Mouse (Mus musculus) small intestine, adult 2 months (tissue): Measurements from ENCODE around the gene Zbtb8os. TPM values are rescaled to one million over a fixed set of nuclear protein-coding genes. Genes with fewer than 3 reads are reported as not detected.

ENCODE experiments used
- H3K27ac ChIP-seq: fragments of 200-500 bp; 2 replicates; pipeline ENCODE4 v1.5.1; 2012; ENCODE audit warnings: low read depth, low read length, control low read depth, inconsistent platforms; ENCODE audit not compliant: insufficient read depth
- H3K27me3 ChIP-seq: fragments of 200-500 bp; 2 replicates; pipeline ENCODE4 v1.6.1; 2012; ENCODE audit warnings: mild to moderate bottlenecking, moderate library complexity, low read length, inconsistent platforms; ENCODE audit not compliant: control insufficient read depth, insufficient read depth
- H3K36me3 ChIP-seq: fragments of 200-500 bp; 2 replicates; pipeline ENCODE4 v1.6.1; 2012; ENCODE audit warnings: mild to moderate bottlenecking, low read length, control low read depth, inconsistent platforms; ENCODE audit not compliant: control insufficient read depth, insufficient read depth
- H3K4me1 ChIP-seq: fragments of 200-500 bp; 2 replicates; pipeline ENCODE4 v1.6.1; 2012; ENCODE audit warnings: low read length, inconsistent platforms, mixed read lengths; ENCODE audit not compliant: control insufficient read depth, insufficient read depth, insufficient read length
- H3K4me3 ChIP-seq: fragments of 200-500 bp; 2 replicates; pipeline ENCODE4 v1.5.1; 2012; ENCODE audit warnings: low read depth, mild to moderate bottlenecking, control low read depth, inconsistent platforms, low read length, moderate library complexity
- CTCF ChIP-seq: fragments of 200-500 bp; IDR thresholded peaks from 2 replicates; pipeline ENCODE4 v1.5.1; 2012; ENCODE audit warnings: low read depth, mild to moderate bottlenecking, control low read depth, inconsistent platforms, low read length, moderate library complexity, mixed read lengths; ENCODE audit not compliant: insufficient replicate concordance, insufficient read length; ENCODE audit errors: extremely low read depth
- POLR2A ChIP-seq: fragments of 200-500 bp; IDR thresholded peaks from 2 replicates; pipeline ENCODE4 v1.6.1; 2012; ENCODE audit warnings: low read depth, mild to moderate bottlenecking, control low read depth, inconsistent platforms, low read length, moderate library complexity
- WGBS: fragments of 180-500 bp; shearing (Covaris S2); methylation state at CpG from one replicate; pipeline ENCODE4 v1.1.7; 2018; 5-methylcytosine and 5-hydroxymethylcytosine counted together
- polyA plus RNA-seq: library from polyadenylated mRNA; depleted of rRNA; stranded (reverse); fragments of >200 nt; gene quantifications from 2 replicates; pipeline ENCODE4 v1.2.3, GENCODE M21; 2012

The Zbtb8os gene
- polyA plus RNA-seq, 1 experiment, result 9.6 TPM

DNA sequence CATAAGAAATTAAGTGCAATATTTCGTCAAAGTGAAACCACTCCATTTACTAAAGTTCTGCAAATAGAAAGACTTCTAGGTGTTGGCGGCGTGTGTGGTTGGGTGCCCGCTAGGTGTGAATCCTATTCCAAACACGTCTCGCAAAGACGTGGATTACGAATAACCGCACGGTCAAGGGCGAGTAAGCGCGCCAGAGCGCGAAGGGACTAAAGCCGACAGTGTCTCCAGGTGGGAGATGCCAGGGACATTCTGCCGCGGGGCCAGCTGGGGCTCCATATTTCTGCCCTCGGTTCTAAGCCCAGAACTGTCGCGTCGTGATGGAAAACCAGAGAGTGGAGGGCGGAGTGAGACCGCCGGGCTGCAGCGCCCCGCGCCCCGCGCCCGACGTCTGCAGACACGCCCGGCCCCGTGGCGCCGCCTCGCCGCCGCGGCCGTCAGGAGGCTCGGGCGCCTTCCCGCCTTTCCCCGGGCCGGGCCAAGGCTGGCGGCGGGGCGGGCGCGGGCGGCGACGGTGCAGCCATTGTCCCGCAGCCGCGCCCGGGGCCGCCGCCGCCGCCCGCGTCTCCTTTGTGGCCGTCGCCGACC, 41.6 kb downstream of the Zbtb8os start:
- WGBS, result 1% methylated on average over 65 of the region's 68 CpGs
- TF ChIP-seq CTCF, result no peak
- 0 out of 2 replicates have a peak, but pooled peaks have one; percentile 15 for TF ChIP-seq POLR2A

DNA sequence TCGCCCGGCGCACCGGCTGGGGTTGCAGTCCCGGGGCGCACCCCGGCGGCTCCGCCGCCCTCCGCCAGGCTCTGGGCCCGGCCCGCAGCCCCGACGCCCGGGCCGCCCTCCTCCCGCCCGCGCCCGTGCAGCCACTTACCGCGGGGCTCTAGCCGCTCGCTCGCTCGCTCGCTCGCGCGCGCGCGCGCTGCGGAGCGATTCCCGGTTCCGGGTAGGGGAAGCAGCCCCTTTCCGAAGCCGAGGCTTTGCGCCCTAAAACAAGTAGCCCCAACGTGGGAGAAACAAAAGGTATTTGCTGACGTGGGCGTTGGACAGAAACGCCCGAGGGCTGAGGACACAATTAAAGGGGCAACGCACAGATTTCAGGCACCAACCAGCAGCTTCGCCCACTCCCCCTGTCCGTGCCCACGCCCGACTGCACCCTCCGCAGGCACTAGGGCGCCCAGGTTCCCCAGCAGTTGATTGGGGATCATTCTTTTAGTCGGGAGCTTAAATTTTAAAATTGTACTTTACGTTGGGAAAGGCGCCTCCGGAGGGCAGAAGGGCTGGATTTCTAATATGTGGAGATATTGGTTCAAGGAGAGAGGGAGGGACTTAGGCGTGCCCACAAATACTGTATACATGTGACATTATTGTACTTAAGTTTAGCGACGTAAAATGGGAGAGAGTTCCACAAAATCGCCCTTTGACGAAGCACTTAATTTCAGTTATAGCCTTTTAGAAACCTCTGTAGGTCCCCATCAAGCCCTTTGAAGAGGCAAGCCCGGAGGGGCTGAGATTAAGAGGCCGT, 42.3 kb downstream of the Zbtb8os start, which contains the start of gene Zbtb8a:
Gene Zbtb8a, minus strand, starts transcription at position 516 of the 790 bp plus-strand sequence.
- H3K4me3 ChIP-seq, result peak within 1 kb of the TSS; percentile 75
- H3K27ac ChIP-seq, result peak within 1 kb of the TSS; percentile 70
- 2% methylated on average over 65 of the region's 65 CpGs for WGBS
- no peak for TF ChIP-seq CTCF
- TF ChIP-seq POLR2A, result peak; percentile 44; the same call in 1 of the 2 replicates
- no peaks in the 10 kb centered on the region for H3K27me3 ChIP-seq
- no peaks in the 10 kb centered on the region for H3K36me3 ChIP-seq
- peaks cover 15% of the 10 kb centered on the region; the same call in 1 of the 2 replicates for H3K4me1 ChIP-seq

More for the DNA sequence above, 41.6 kb downstream of the Zbtb8os start:
- Histone ChIP-seq H3K4me1 (peaks cover 15% of the 10 kb centered on the region; the same call in 1 of the 2 replicates), H3K27me3 (no peaks in the 10 kb centered on the region), H3K4me3 (peak overlapping the region; percentile 75), H3K36me3 (no peaks in the 10 kb centered on the region), H3K27ac (peak overlapping the region; percentile 70)

DNA sequence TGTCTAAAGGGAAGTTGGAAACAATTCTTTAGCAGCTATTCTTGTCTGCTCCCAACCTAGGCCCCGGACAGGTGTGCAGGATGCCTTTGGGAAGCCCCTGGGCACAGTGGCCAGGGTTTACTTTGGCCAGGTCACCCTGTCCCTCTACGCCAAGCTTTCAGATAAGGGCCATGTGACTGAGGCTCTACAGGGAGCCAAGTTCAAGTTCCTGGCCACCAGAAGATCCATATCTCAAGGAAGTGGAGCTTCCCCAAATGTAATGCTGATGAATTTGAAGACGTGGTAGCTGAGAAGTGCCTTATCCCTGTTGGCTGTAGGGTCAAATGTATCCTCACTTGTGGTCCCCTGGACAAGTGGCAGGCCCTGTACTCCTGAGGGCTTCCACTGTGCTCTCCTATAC, 44.3 kb downstream of the Zbtb8os start:
- H3K36me3 ChIP-seq, result no peaks in the 10 kb centered on the region
- H3K27ac ChIP-seq, result no peak overlapping the region
- WGBS, result 41% methylated on average over 3 of the region's 3 CpGs
- TF ChIP-seq CTCF, result no peak
- no peak for TF ChIP-seq POLR2A
- H3K27me3 ChIP-seq, result no peaks in the 10 kb centered on the region
- no peak overlapping the region for H3K4me3 ChIP-seq
- peaks cover 6% of the 10 kb centered on the region for H3K4me1 ChIP-seq

DNA sequence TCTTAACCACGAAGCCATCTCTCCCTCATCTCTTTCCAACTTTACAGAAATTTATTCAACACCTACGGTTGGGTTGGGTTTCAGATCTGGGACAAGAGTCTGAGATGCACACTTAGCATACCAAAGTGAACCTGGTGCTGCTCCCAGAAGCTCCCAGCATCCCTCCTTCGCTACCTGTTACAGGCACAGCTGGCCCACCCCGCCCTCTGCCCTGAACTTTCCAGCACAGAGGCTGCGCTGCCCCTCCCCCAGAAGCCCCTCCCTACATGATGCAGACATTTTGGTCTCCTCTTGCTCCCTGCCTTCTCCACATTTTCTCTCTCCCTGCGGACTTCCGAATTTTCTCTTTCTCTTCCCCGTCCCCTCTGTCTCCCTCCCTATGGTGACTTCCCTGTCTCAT, 45.7 kb downstream of the Zbtb8os start:
- TF ChIP-seq POLR2A (no peak), CTCF (no peak)
- Histone ChIP-seq H3K4me3 (no peak overlapping the region), H3K4me1 (peaks cover 11% of the 10 kb centered on the region), H3K27me3 (no peaks in the 10 kb centered on the region), H3K36me3 (no peaks in the 10 kb centered on the region), H3K27ac (no peak overlapping the region)
- 90% methylated on average over 8 of the region's 8 CpGs for WGBS

DNA sequence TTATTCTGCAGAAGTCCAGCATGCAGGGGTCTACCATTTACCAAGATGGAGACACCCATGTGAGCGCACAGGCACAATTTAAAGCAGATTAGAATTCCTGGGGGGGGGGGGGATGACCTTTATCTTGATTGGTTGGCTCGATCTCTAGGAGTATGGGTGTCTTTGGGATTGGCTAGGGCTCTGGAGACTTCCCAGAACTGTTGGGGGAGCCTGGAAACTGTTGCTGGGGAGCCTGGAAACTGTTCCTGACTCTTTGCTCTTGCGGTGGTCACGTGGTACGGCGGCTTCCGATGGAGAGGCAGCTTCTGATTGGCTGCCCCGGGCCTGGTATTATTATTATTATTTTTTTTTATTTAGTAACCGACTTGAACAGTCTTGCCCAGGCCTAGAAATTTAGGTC, 46.5 kb downstream of the Zbtb8os start:
- H3K4me3 ChIP-seq, result no peak overlapping the region
- H3K4me1 ChIP-seq, result peaks cover 11% of the 10 kb centered on the region
- WGBS, result 90% methylated on average over 9 of the region's 9 CpGs
- no peak overlapping the region for H3K27ac ChIP-seq
- H3K36me3 ChIP-seq, result no peaks in the 10 kb centered on the region
- no peak for TF ChIP-seq POLR2A
- no peak for TF ChIP-seq CTCF
- no peaks in the 10 kb centered on the region for H3K27me3 ChIP-seq

DNA sequence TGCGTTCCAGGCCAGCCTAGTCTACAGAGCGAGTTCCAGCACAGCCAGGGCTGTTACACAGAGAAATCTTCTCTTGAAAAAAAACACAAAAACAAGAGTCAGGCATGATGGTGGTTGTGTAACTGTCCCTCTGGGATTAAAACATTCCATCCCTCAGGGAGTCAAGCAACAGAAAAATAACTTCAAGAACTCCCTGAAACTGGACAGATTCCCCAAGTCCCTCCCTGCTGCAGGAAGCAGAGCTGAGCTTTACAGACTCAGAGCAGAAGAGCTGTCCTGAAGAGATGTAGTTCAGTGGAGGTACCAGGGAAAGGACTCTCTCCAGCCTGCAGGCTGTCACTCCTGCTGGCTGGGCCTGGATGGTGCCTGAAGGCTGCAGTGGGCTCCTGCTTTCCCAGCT, 47.0 kb downstream of the Zbtb8os start:
- Histone ChIP-seq H3K27ac (0 out of 2 replicates have a peak overlapping the region, but pooled peaks have one; percentile 32), H3K36me3 (no peaks in the 10 kb centered on the region), H3K4me3 (peak overlapping the region; percentile 11; the same call in 1 of the 2 replicates), H3K27me3 (no peaks in the 10 kb centered on the region), H3K4me1 (peaks cover 11% of the 10 kb centered on the region)
- WGBS, result 83% methylated on average over 2 of the region's 2 CpGs
- TF ChIP-seq CTCF (no peak), POLR2A (no peak)

DNA sequence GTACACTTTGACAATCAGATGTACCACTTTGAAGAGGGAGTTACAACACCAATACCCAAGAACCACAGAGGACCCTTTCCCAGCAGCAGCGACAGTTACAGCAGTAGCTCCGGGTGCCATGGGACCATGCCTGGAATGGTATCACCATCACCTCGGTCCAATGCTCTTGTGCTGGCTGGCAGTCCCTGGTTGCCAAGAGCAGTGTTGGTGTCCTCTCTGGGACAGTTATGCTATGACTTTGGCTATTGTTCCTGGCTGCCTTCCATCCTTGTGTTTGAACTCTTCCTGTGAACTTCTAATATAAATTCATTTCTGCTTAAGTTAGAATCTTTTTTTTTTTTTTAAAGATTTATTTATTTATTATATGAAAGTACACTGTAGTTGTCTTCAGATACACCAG, 48.1 kb downstream of the Zbtb8os start:
- 82% methylated on average over 3 of the region's 3 CpGs for WGBS
- Histone ChIP-seq H3K4me1 (peaks cover 11% of the 10 kb centered on the region), H3K4me3 (no peak overlapping the region), H3K27ac (peak overlapping the region; percentile 47), H3K36me3 (no peaks in the 10 kb centered on the region), H3K27me3 (no peaks in the 10 kb centered on the region)
- TF ChIP-seq POLR2A (no peak), CTCF (no peak)
